Mouse (Mus musculus): Measurements from ENCODE around the gene Rab11fip3. TPM values are rescaled to one million over a fixed set of nuclear protein-coding genes. Genes with fewer than 3 reads are reported as not detected.
A peak's percentile ranks its signal among the peaks of the same experiment; 100 is the strongest.
"Not testable (repeated sequence)": the region's sequence is repeated elsewhere in the genome, so short reads cannot be mapped to it uniquely, and the experiment has no call there.

Gene Rab11fip3
- polyA plus RNA-seq, 1 experiment from 2014 or later = 1.9 TPM

GRCm38 (mm10) chr17:26110156-26110555, 40.8 kb upstream of the Rab11fip3 start:
- no peak for ATAC-seq (ENCODE audit: low read depth)
- DNase-seq = no peak
- WGBS (ENCODE audit: insufficient replicate concordance) = 28% methylated on average over 4 of the region's 4 CpGs
- H3K4me2 ChIP-seq = no peak overlapping the region
- H3K9me3 ChIP-seq (replicated peaks) = no peaks in the 10 kb centered on the region
- H3K4me1 ChIP-seq (replicated peaks) = peaks cover 18% of the 10 kb centered on the region
- H3K36me3 ChIP-seq = no peaks in the 10 kb centered on the region
- H3K9ac ChIP-seq = no peak overlapping the region
- no peak overlapping the region for H3K4me3 ChIP-seq (replicated peaks)
- H3K27me3 ChIP-seq = peaks cover 58% of the 10 kb centered on the region
- H3K27ac ChIP-seq = no peak overlapping the region

DNA sequence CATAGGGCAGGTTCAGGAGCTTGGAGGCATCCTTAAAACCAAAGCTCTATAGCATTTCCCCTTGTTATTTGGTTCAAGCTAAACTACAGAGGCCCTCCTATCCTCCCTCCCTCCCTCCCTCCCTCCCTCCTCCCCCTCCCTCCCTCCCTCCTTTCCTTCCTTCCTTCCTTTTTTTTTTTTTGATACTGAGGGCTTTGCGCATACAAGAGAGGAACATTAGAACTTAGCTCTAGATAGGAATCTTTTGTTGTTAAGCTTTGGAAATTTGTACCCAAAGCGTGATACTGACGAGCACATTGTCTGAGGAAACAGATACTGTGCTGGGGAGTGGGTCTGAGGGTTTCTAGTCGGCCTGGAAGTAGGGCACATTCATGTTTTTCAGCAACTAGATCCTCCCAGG, 36.3 kb upstream of the Rab11fip3 start:
- no peak overlapping the region for H3K27ac ChIP-seq
- ATAC-seq (ENCODE audit: low read depth) = no peak

DNA sequence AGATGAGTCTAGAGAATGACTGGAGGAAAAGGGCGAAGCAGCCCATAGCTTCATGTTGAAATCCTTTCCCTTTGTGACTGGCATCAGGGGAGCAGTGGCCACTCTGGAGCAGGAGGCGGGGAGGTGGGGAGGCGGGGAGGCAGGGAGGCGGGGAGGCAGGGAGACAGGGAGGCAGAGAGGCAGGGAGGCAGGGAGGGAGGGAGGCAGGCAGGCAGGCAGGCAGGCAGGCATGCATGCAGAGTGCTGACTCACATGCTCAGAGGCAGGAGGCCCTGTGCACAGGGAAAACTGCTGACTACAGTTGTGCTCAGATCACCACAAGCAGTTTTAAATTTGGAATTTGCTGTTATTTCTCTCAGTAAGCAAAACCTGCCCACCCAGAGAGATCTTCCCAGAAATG, 32.1 kb upstream of the Rab11fip3 start:
- H3K36me3 ChIP-seq = no peaks in the 10 kb centered on the region
- no peaks in the 10 kb centered on the region for H3K9me3 ChIP-seq (replicated peaks)
- H3K27ac ChIP-seq = no peak overlapping the region
- peaks cover 11% of the 10 kb centered on the region for H3K4me1 ChIP-seq (replicated peaks)
- WGBS (ENCODE audit: insufficient replicate concordance) = 54% methylated on average over 4 of the region's 4 CpGs
- H3K4me2 ChIP-seq = no peak overlapping the region
- ATAC-seq (ENCODE audit: low read depth) = peak; percentile 79
- H3K27me3 ChIP-seq = no peaks in the 10 kb centered on the region
- no peak overlapping the region for H3K9ac ChIP-seq
- no peak for DNase-seq
- H3K4me3 ChIP-seq (replicated peaks) = no peak overlapping the region

More for the DNA sequence above, 36.3 kb upstream of the Rab11fip3 start:
- no peak overlapping the region for H3K4me3 ChIP-seq (replicated peaks)
- WGBS (ENCODE audit: insufficient replicate concordance) = 32% methylated on average over 4 of the region's 4 CpGs
- H3K36me3 ChIP-seq = no peaks in the 10 kb centered on the region
- no peak overlapping the region for H3K9ac ChIP-seq
- no peaks in the 10 kb centered on the region for H3K9me3 ChIP-seq (replicated peaks)
- peaks cover 13% of the 10 kb centered on the region for H3K27me3 ChIP-seq
- no peak overlapping the region for H3K4me2 ChIP-seq
- H3K4me1 ChIP-seq (replicated peaks) = peaks cover 11% of the 10 kb centered on the region
- no peak for DNase-seq

DNA sequence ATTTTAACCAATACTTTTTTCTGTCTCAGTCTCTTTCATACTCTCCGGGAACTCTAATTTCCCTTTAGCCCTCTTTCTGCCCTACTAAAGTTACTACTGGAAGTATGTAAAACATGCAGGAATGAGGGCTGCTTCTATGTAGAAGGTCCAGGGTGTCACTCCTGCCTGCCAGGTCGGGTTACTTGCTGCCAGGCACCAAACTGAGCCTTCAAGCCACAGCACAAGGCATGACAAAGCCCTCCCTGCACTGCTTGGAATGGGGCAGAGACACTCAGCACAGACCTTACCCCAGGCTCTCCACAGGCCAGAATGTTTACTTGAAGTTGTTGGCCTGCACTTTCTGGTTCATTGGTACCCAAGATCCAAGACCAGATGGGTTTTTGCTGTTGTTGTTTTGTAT, 30.8 kb upstream of the Rab11fip3 start:
- ATAC-seq (ENCODE audit: low read depth) = no peak
- H3K4me2 ChIP-seq = no peak overlapping the region
- 41% methylated on average over 2 of the region's 2 CpGs for WGBS (ENCODE audit: insufficient replicate concordance)

DNA sequence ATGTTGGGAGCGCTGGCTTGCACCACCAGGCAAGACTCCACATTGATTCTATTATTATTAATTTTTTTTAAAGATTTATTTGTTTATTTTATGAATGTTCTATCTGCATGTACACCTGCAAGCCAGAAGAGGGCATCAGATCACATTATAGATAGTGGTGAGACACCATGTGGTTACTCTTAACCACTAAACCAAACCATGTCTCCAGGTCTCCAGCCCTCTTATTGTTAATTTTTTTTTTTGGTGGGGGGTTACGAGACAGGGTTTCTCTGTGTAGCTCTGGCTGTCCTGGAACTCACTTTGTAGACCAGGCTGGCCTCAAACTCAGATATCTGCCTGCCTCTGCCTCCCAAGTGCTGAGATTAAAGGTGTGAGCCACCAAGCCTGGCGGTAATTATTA, 30.0 kb upstream of the Rab11fip3 start:
- H3K27me3 ChIP-seq; H3K4me3 ChIP-seq (replicated peaks); DNase-seq; H3K27ac ChIP-seq; H3K9ac ChIP-seq; H3K9me3 ChIP-seq (replicated peaks); ATAC-seq (ENCODE audit: low read depth); H3K36me3 ChIP-seq; H3K4me2 ChIP-seq: not testable (repeated sequence)
- WGBS (ENCODE audit: insufficient replicate concordance) = 51% methylated on average over 3 of the region's 3 CpGs
- H3K4me1 ChIP-seq (replicated peaks) = peaks cover 31% of the 10 kb centered on the region

More for the DNA sequence above, 30.8 kb upstream of the Rab11fip3 start:
- Histone ChIP-seq H3K9ac (no peak overlapping the region), H3K27me3 (no peaks in the 10 kb centered on the region), H3K4me3 (replicated peaks) (no peak overlapping the region), H3K4me1 (replicated peaks) (peaks cover 23% of the 10 kb centered on the region), H3K36me3 (no peaks in the 10 kb centered on the region), H3K9me3 (replicated peaks) (no peaks in the 10 kb centered on the region), H3K27ac (no peak overlapping the region)
- DNase-seq = no peak

DNA sequence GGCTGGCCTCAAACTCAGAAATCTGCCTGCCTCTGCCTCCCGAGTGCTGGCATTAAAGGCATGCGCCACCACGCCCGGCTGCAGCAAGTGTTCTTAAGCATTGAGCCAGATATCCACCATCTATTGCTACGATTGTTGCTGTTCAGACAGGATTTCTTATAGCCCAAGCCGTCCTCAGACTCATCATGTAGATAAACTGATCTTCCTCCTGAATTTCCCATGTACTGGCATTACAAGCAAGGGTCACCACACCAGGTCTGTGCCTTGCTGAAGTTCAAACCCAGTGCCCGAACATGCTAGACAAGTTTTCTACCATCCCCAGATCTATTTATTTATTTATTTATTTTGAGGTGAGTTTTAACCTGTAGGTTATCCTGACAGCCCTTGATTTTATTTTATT, 29.1 kb upstream of the Rab11fip3 start:
- WGBS (ENCODE audit: insufficient replicate concordance) = 73% methylated on average over 7 of the region's 7 CpGs
- H3K9ac ChIP-seq = no peak overlapping the region

DNA sequence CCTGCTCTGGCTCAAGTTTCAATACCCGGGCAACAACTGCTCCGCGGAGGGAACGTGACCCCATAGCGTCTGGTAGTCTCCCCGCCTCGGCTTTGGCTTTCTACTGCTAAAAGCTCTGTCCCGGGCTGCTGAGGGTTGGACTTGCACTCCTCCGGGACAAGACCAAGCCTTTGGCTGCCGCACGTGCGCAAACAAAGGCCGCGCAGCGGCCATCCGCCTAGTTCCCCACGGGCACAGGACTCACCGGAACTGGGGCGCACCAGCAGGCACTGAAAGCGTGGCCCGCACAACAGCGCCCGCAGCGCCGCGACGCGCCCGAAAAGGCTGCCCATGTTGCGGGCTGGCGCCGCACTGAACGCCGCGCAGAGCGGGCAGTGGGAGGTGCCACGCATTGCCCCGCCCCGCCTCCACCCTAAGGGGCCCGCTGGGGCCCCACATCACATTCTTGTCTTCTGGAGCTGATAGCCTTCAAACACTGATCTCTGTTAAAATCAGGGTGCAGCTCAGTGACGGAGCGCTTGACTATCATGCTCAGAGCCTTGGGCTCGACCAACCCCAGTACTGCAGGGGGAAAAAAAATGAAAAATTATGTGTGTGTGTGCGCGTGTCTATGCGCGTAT, 25.9 kb upstream of the Rab11fip3 start, which contains the start of gene Nme4:
TSS of gene Nme4 (minus strand) at position 482 of the 620 bp plus-strand sequence.
- H3K4me1 ChIP-seq (replicated peaks) = peaks cover 39% of the 10 kb centered on the region
- peak within 1 kb of the TSS; percentile 71 for H3K4me3 ChIP-seq (replicated peaks)
- no peaks in the 10 kb centered on the region for H3K9me3 ChIP-seq (replicated peaks)
- H3K4me2 ChIP-seq = peak within 1 kb of the TSS; percentile 95
- H3K27ac ChIP-seq = peak within 1 kb of the TSS; percentile 81
- ATAC-seq (ENCODE audit: low read depth) = peak; percentile 86
- H3K27me3 ChIP-seq = no peaks in the 10 kb centered on the region
- DNase-seq = peak; percentile 78
- H3K9ac ChIP-seq = peak within 1 kb of the TSS; percentile 77
- WGBS (ENCODE audit: insufficient replicate concordance) = 2% methylated on average over 47 of the region's 47 CpGs
- peaks cover 15% of the 10 kb centered on the region for H3K36me3 ChIP-seq

More for the DNA sequence above, 29.1 kb upstream of the Rab11fip3 start:
- DNase-seq (no peak), ATAC-seq (ENCODE audit: low read depth) (no peak)
- H3K9me3 ChIP-seq (replicated peaks) = no peaks in the 10 kb centered on the region
- 0 out of 2 replicates have a peak, but pooled peaks cover under 1% of the 10 kb centered on the region for H3K36me3 ChIP-seq
- no peak overlapping the region for H3K4me3 ChIP-seq (replicated peaks)
- H3K27ac ChIP-seq = no peak overlapping the region
- H3K4me2 ChIP-seq = no peak overlapping the region
- no peaks in the 10 kb centered on the region for H3K27me3 ChIP-seq
- peaks cover 40% of the 10 kb centered on the region for H3K4me1 ChIP-seq (replicated peaks)

- no peaks in the 10 kb centered on the region for H3K9me3 ChIP-seq (replicated peaks)
- no peak for ATAC-seq (ENCODE audit: low read depth)
- WGBS (ENCODE audit: insufficient replicate concordance) = 18% methylated on average over 9 of the region's 9 CpGs
Measured at GRCm38 (mm10) chr17:26094531-26095110, 25.3 kb upstream of the Rab11fip3 start.

GRCm38 (mm10) chr17:26089905-26090632, 20.7 kb upstream of the Rab11fip3 start, which contains the start of gene Decr2:
TSS of gene Decr2 (minus strand) at chr17:26090337.
- H3K9ac ChIP-seq = peak within 1 kb of the TSS; percentile 69
- peak within 1 kb of the TSS; percentile 86 for H3K4me2 ChIP-seq
- WGBS (ENCODE audit: insufficient replicate concordance) = under 1% methylated on average over 32 of the region's 32 CpGs
- peak; percentile 73 for DNase-seq
- H3K27ac ChIP-seq = peak within 1 kb of the TSS; percentile 57
- H3K4me3 ChIP-seq (replicated peaks) = peak within 1 kb of the TSS; percentile 63
- H3K27me3 ChIP-seq = no peaks in the 10 kb centered on the region
- ATAC-seq (ENCODE audit: low read depth) = peak; percentile 87
- H3K4me1 ChIP-seq (replicated peaks) = peaks cover 37% of the 10 kb centered on the region
- H3K36me3 ChIP-seq = peaks cover 15% of the 10 kb centered on the region
- no peaks in the 10 kb centered on the region for H3K9me3 ChIP-seq (replicated peaks)

More at GRCm38 (mm10) chr17:26094531-26095110, 25.3 kb upstream of the Rab11fip3 start:
- Histone ChIP-seq H3K9ac (peak overlapping the region; percentile 77), H3K4me1 (replicated peaks) (peaks cover 45% of the 10 kb centered on the region), H3K4me2 (peak overlapping the region; percentile 95), H3K27me3 (no peaks in the 10 kb centered on the region), H3K36me3 (peaks cover 15% of the 10 kb centered on the region), H3K4me3 (replicated peaks) (peak overlapping the region; percentile 71), H3K27ac (peak overlapping the region; percentile 81)
- no peak for DNase-seq

DNA sequence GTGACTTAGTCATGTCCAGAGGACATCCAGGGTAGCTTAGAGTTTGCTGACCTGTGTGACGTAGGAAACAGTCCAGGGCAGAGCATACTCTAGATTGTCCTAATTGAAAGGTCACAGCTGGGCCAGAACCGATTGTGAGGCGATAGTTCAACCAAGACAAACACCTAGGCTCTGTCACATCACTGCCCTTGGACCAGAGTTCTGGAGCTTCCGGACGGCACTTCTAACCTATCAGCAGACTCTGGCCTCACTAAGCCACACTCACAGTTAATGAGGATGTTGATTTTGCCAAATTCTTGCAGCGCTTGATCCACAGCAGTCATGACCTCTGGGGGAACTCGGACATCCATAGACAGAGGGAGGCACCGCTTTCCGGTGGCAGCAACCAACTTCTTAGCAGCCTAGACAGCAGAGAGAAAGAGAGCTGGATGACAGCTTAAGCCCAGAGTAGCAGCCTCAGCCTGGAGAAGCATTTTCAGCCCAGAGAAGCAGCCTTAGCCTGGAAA, 17.8 kb upstream of the Rab11fip3 start:
- DNase-seq = no peak
- no peak overlapping the region for H3K4me2 ChIP-seq
- H3K27ac ChIP-seq = no peak overlapping the region
- H3K9me3 ChIP-seq (replicated peaks) = no peaks in the 10 kb centered on the region
- peaks cover 4% of the 10 kb centered on the region for H3K36me3 ChIP-seq
- H3K9ac ChIP-seq = no peak overlapping the region
- peaks cover 18% of the 10 kb centered on the region for H3K4me1 ChIP-seq (replicated peaks)
- ATAC-seq (ENCODE audit: low read depth) = no peak
- no peaks in the 10 kb centered on the region for H3K27me3 ChIP-seq
- no peak overlapping the region for H3K4me3 ChIP-seq (replicated peaks)
- WGBS (ENCODE audit: insufficient replicate concordance) = 79% methylated on average over 9 of the region's 9 CpGs

DNA sequence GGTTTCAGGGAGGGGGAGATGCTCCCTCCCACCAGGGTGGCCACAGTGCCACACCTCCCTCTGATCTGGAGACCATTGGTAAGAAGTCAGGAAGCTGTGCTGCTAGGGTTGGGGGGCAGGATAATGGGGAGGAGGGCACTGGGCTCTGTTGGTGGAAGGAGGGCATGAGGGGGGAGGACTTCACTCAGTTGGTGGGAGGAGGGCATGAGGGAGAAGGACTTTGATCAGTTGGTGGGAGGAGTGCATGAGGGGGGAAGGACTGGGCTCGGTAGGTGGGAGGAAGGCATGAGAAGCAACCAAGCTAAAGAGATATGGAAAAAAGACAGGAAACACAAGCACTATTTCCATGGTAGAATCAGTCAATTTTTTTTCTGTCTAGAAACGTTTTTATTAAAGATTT, 11.5 kb upstream of the Rab11fip3 start:
- no peak for DNase-seq
- no peak overlapping the region for H3K4me2 ChIP-seq
- no peaks in the 10 kb centered on the region for H3K4me1 ChIP-seq (replicated peaks)
- H3K9ac ChIP-seq = no peak overlapping the region; the same call in 1 of the 2 replicates
- no peak for ATAC-seq (ENCODE audit: low read depth)
- no peaks in the 10 kb centered on the region for H3K9me3 ChIP-seq (replicated peaks)
- H3K27ac ChIP-seq = no peak overlapping the region
- no peak overlapping the region for H3K4me3 ChIP-seq (replicated peaks)
- WGBS (ENCODE audit: insufficient replicate concordance) = 19% methylated on average over 2 of the region's 2 CpGs
- peaks cover 10% of the 10 kb centered on the region; the same call in 1 of the 2 replicates for H3K27me3 ChIP-seq
- no peaks in the 10 kb centered on the region for H3K36me3 ChIP-seq
